Mouse (Mus musculus) olfactory bulb, adult 2 months (tissue): ENCODE results near the gene Ptpn4.

Source experiments
- CTCF ChIP-seq: fragments of 200-500 bp; IDR thresholded peaks from 2 replicates; pipeline ENCODE4 v1.5.1; 2012; ENCODE audit warnings: low read depth, mild to moderate bottlenecking, low read length, moderate library complexity; ENCODE audit not compliant: insufficient read depth
- POLR2A ChIP-seq: fragments of 200-500 bp; IDR thresholded peaks from 2 replicates; pipeline ENCODE4 v1.6.1; 2012; ENCODE audit warnings: mild to moderate bottlenecking, low read depth, low read length, moderate library complexity; ENCODE audit not compliant: insufficient read depth

DNA sequence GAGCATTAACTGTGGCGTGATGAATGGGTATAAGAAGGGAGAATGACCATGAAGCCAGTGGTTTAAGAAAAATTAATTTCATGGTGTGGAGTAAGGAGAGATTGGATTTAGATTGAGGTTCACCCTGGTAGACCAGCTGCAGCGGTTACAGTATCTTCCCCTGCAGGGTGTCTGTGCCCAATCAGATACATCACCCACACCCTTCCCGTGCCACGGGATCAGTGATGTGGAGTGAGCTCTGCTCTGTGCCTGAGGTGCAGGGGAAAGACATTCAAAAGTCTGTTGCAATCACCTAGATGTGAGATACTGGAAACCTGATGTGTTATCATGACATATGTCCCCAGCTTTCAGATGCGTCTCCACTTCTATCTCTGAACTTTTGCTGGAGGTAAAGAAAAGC is 15.6 kb upstream of the Ptpn4 start:
- TF ChIP-seq CTCF = no peak
- no peak for TF ChIP-seq POLR2A
